Mouse (Mus musculus) heart, adult 11 months (tissue): Measurements from ENCODE around the gene C5ar2.
A peak's percentile ranks its signal among the peaks of the same experiment; 100 is the strongest.

Source experiments
- DNase-seq: peaks from one replicate; pipeline ENCODE4 v3.0.0; 2022

The C5ar2 gene

DNA sequence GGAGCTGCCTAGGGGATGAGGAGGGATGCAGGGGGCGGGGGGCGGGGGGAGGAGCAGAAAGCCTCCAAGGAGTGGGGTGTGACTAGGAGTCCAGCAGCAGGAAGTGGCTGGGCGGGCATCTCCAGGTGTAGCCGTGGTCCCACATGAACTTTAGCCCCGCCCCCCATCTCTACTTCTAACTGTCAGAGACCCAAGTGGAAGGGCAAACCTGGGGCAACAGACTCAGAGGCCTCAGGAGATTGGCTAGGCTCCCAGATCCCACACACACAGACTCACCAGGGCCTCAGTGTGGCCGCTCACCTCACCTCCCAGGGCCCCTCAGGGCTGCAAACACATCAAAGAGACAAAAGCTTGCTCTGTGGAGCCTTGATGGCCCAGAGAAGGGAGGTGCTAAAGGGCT is 47.3 kb downstream of the C5ar2 start:
- DNase-seq, result no peak

GRCm38 (mm10) chr7:16193702-16194101 is 50.3 kb downstream of the C5ar2 start:
- no peak for DNase-seq

GRCm38 (mm10) chr7:16192315-16192714 is 51.6 kb downstream of the C5ar2 start:
- peak; percentile 96 for DNase-seq

DNA sequence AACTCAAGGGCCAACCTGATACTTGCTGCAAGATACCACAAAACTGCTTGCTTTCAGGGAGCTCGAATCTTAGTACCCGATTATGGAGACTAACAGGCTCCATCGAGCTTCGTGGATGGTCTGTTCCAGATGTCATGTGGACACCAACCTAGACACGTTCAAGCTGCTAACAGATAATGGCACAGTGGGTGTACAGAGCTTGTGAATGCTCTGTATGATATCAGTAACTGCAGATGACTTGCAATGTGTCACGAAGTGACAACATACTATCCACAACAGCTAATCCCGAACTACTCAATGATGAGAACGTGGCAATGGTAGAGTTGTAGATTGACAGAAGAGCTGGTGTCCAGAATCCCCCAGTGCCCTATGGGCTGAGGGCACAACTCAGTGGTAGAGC is 56.5 kb downstream of the C5ar2 start:
- no peak for DNase-seq
